Mouse (Mus musculus) cerebellum, adult 2 months (tissue): Measurements from ENCODE around the gene Twnk. TPM values are rescaled to one million over a fixed set of nuclear protein-coding genes. Genes with fewer than 3 reads are reported as not detected.

Experiments
- DNase-seq, 2 experiments: peaks; one replicate each; pipeline ENCODE4 v3.0.0; 2021
- H3K27ac ChIP-seq: fragments of 200-500 bp; 2 replicates; pipeline ENCODE4 v1.5.1; 2012; ENCODE audit warnings: low read length, control low read depth, inconsistent platforms; ENCODE audit not compliant: insufficient read depth
- H3K27me3 ChIP-seq: fragments of 200-500 bp; 2 replicates; pipeline ENCODE4 v1.6.1; 2012; ENCODE audit warnings: inconsistent platforms, mild to moderate bottlenecking, low read length, moderate library complexity; ENCODE audit not compliant: control insufficient read depth, insufficient read depth
- H3K4me1 ChIP-seq: fragments of 200-500 bp; 2 replicates; pipeline ENCODE4 v1.6.1; 2011; ENCODE audit warnings: low read length; ENCODE audit not compliant: control insufficient read depth, insufficient read depth
- H3K4me3 ChIP-seq: fragments of 200-500 bp; replicated peaks from 2 replicates; pipeline ENCODE3; 2011; ENCODE audit warnings: mild to moderate bottlenecking, low read depth, low read length, control low read depth; ENCODE audit not compliant: insufficient read depth
- CTCF ChIP-seq: fragments of 200-500 bp; IDR thresholded peaks from 2 replicates; pipeline ENCODE4 v1.5.1; 2011; ENCODE audit warnings: low read depth, mild to moderate bottlenecking, control low read depth, low read length, moderate library complexity, borderline replicate concordance; ENCODE audit not compliant: insufficient read depth
- POLR2A ChIP-seq: fragments of 200-500 bp; IDR thresholded peaks from 2 replicates; pipeline ENCODE4 v1.6.1; 2011; ENCODE audit warnings: low read length, control low read depth, borderline replicate concordance; ENCODE audit not compliant: insufficient read depth
- WGBS: fragments of 180-500 bp; shearing (Covaris S2); methylation state at CpG from one replicate; pipeline ENCODE4 v1.1.7; 2018; 5-methylcytosine and 5-hydroxymethylcytosine counted together
- polyA plus RNA-seq: library from polyadenylated mRNA; depleted of rRNA; stranded (reverse); fragments of >200 nt; gene quantifications from 2 replicates; pipeline ENCODE4 v1.2.3, GENCODE M21; 2012

The Twnk gene
- polyA plus RNA-seq, 1 experiment, result 11.7 TPM

GRCm38 (mm10) chr19:44991031-44991430 lies 14.4 kb upstream of the Twnk start:
- DNase-seq, result no peak
- Histone ChIP-seq H3K27me3 (no peaks in the 10 kb centered on the region), H3K4me3 (no peak overlapping the region), H3K27ac (no peak overlapping the region), H3K4me1 (peaks cover 3% of the 10 kb centered on the region; the same call in 1 of the 2 replicates)
- WGBS, result 89% methylated on average over 8 of the region's 8 CpGs
- TF ChIP-seq CTCF (no peak), POLR2A (no peak)

DNA sequence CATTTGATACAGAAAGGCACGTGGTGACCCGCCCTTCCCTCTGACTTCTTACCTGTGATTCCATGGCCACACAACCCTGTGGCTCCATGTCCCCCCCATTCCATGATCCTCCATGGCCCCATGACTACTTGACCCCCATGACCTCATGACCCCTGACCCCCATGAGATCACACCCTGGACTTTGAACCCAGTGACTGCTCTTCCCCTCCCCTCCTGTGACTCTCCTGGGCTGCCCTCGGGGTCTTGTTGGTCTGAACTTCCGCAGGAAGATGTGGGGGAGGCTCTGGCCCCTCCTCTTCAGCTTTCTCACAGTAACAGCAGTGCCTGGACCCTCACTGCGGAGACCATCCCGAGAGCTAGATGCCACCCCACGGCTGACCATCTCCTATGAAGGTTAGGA lies 13.2 kb upstream of the Twnk start:
- Histone ChIP-seq H3K4me1 (peaks cover 4% of the 10 kb centered on the region), H3K4me3 (no peak overlapping the region), H3K27ac (no peak overlapping the region), H3K27me3 (no peaks in the 10 kb centered on the region)
- DNase-seq, result no peak
- WGBS, result 62% methylated on average over 7 of the region's 7 CpGs
- TF ChIP-seq CTCF, result no peak
- TF ChIP-seq POLR2A, result no peak

DNA sequence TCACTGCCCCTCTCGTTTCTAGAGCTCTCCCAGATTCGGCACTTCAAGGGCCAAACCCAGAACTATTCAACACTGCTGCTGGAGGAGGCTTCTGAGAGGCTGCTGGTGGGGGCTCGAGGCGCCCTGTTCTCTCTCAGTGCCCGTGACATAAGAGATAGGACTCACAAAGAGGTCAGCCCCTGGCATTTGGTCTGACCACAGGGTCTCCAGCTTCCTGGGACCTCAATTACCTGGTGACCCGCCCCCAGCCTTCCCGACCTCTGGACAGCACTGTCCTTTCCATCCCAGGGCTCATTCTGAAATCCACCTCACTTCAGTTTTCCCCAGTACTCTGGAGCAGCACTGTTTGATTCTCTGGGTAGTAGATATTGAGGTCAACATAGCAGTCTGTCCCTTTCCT lies 12.8 kb upstream of the Twnk start:
- TF ChIP-seq CTCF (no peak), POLR2A (no peak)
- Histone ChIP-seq H3K27me3 (no peaks in the 10 kb centered on the region), H3K4me3 (no peak overlapping the region), H3K27ac (no peak overlapping the region), H3K4me1 (peaks cover 9% of the 10 kb centered on the region)
- WGBS, result 70% methylated on average over 7 of the region's 7 CpGs
- DNase-seq, result no peak

DNA sequence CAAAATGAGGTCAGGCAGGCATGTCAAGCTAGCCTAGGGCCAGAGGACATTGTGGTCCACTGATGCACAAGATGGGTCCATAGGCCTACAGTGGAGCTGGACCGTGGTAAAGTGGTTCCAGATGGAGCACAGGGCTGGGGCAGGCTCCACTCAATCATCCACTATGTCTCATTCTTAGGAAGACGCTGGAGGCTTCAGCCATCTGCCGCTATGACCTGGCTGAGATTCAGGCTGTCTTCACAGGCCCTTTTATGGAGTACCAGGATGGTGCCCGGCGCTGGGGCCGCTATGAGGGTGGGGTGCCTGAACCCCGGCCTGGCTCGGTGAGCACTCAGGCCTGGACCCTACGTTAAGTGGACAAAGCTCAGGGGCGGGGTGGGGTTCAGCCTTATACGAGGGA lies 7.7 kb upstream of the Twnk start:
- WGBS, result 34% methylated on average over 11 of the region's 11 CpGs
- TF ChIP-seq CTCF, result no peak

GRCm38 (mm10) chr19:44999647-45000046 lies 5.8 kb upstream of the Twnk start:
- Histone ChIP-seq H3K4me1 (peaks cover 9% of the 10 kb centered on the region), H3K27ac (no peak overlapping the region), H3K4me3 (no peak overlapping the region), H3K27me3 (no peaks in the 10 kb centered on the region)
- 81% methylated on average over 8 of the region's 8 CpGs for WGBS
- TF ChIP-seq POLR2A (no peak), CTCF (no peak)
- DNase-seq, result no peak

More for the DNA sequence above, 7.7 kb upstream of the Twnk start:
- H3K4me1 ChIP-seq, result peaks cover 6% of the 10 kb centered on the region
- no peak overlapping the region for H3K4me3 ChIP-seq
- no peak overlapping the region for H3K27ac ChIP-seq
- peak in 1 of 2 experiments; percentile 50 for DNase-seq
- no peaks in the 10 kb centered on the region for H3K27me3 ChIP-seq

DNA sequence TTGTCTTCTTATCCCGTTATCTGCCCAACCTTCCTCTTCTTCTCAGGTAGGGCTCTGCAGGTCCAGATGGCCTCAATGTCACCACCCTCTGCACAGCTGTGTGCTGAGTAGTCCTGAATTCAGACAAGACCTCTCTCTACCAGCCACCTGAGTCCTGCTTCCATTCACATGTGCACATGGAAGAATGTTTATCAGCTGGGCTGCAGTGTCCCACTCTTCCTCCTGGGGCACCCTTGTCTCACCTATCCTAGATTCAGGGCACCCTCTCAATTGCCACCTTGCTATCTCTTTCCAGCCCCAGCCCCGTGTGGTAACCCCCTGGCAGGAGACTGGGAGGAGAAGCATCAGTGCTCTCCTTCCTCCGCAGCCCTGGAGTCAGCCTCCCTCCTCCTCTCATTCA lies 3.2 kb upstream of the Twnk start:
- Histone ChIP-seq H3K4me3 (no peak overlapping the region), H3K27ac (no peak overlapping the region), H3K27me3 (no peaks in the 10 kb centered on the region), H3K4me1 (peaks cover 11% of the 10 kb centered on the region)
- 54% methylated on average over 3 of the region's 3 CpGs for WGBS
- TF ChIP-seq POLR2A (no peak), CTCF (peak; percentile 45; the same call in 1 of the 2 replicates)
- DNase-seq, result no peak

GRCm38 (mm10) chr19:45003740-45004516 lies 1.5 kb upstream of the Twnk start:
- DNase-seq, result no peak
- 79% methylated on average over 7 of the region's 7 CpGs for WGBS
- Histone ChIP-seq H3K4me1 (peaks cover 14% of the 10 kb centered on the region), H3K27ac (no peak overlapping the region), H3K4me3 (no peak overlapping the region), H3K27me3 (no peaks in the 10 kb centered on the region)
- no peak for TF ChIP-seq POLR2A
- no peak for TF ChIP-seq CTCF

GRCm38 (mm10) chr19:45005957-45006712 lies 672 bp downstream of the Twnk start, which contains the start of gene Mrpl43:
Gene Mrpl43 (minus strand): TSS chr19:45006442.
- Histone ChIP-seq H3K4me1 (peaks cover 14% of the 10 kb centered on the region), H3K27me3 (no peaks in the 10 kb centered on the region), H3K4me3 (peak within 1 kb of the TSS; percentile 88), H3K27ac (peak within 1 kb of the TSS; percentile 53)
- TF ChIP-seq POLR2A, result no peak; the same call in 1 of the 2 replicates
- no peak for TF ChIP-seq CTCF
- WGBS, result under 1% methylated on average over 82 of the region's 82 CpGs
- DNase-seq, result peak; percentile 96 to 97
